9 mouse cellular contexts compared by ENCODE assay signal in the genomic region with DNA sequence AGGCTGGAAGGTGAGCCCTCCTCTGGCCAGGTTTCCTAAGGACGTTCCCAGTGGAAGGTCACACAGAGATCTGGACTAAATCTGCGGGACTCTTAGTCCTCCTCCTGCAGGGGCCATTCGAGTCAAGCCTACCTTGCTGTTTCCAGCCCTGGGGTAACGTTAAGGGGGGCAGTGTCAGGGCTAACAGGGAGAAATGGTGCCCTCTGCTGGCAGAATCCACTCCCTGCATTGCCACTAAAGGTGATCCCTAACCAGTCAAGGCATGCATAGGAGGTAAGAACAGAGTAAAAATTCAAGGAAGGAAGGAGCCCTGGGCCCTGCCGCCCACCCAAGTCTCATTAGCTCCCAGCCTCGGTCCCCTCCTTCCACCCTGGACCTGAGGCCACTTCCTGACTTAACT. TPM values are rescaled to one million over a fixed set of nuclear protein-coding genes. Genes with fewer than 3 reads are reported as not detected.
DNase-seq lines count a peak whose midpoint lies in the region; ATAC-seq and TF ChIP-seq lines count a peak whose summit lies in the region.
"Had no signal": no experiment of that assay in that cellular context is flagged by ENCODE, and none has a peak within 500 bp of the region (broad histone marks: within the 10 kb centered on the region; RNA-seq: fewer than 3 reads in every experiment).

No protein-coding gene starts in this region.

- peak; percentile 91 for TF ChIP-seq CTCF in liver, adult 2 months (IDR thresholded peaks at IDR 0.05; ENCODE audit: low read depth, low read length)
- TF ChIP-seq CTCF in stomach, postnatal 0 days (IDR thresholded peaks at IDR 0.05; ENCODE audit: low read depth), result peak; percentile 93

- H3K27ac ChIP-seq in kidney, embryonic 14.5 days (ENCODE audit: low read depth, low read length), result no peak overlapping the region
- no peak overlapping the region for H3K27ac ChIP-seq in liver, adult 2 months (replicated peaks; ENCODE audit: insufficient read depth, low read depth, low read length)
- H3K27ac ChIP-seq in neural tube, embryonic 12.5 days, result no peak overlapping the region
- H3K27ac ChIP-seq in stomach, postnatal 0 days (replicated peaks), result peak overlapping the region; percentile 45; the same call in 1 of the 2 replicates
- H3K27ac ChIP-seq: stomach, embryonic 15.5 days had no signal

- H3K36me3 ChIP-seq in kidney, embryonic 14.5 days (ENCODE audit: control insufficient read depth, insufficient read depth, low read length), result 0 out of 2 replicates have a peak, but pooled peaks cover 8% of the 10 kb centered on the region
- no peaks in the 10 kb centered on the region for H3K36me3 ChIP-seq in liver, adult 2 months (ENCODE audit: control insufficient read depth, insufficient read depth, low read length)
- H3K36me3 ChIP-seq in neural tube, embryonic 12.5 days, result peaks cover 14% of the 10 kb centered on the region
- no peaks in the 10 kb centered on the region for H3K36me3 ChIP-seq in stomach, postnatal 0 days (ENCODE audit: control insufficient read depth, insufficient read depth, low read length)

- TF ChIP-seq POLR2A in liver, adult 2 months (IDR thresholded peaks at IDR 0.05; ENCODE audit: extremely low read depth, insufficient read depth, low read length), result no peak

- no peak overlapping the region for H3K4me3 ChIP-seq in kidney, embryonic 14.5 days (ENCODE audit: low read length)
- no peak overlapping the region for H3K4me3 ChIP-seq in liver, adult 2 months (ENCODE audit: insufficient read depth, low read depth, low read length)
- no peak overlapping the region for H3K4me3 ChIP-seq in neural tube, embryonic 12.5 days
- no peak overlapping the region for H3K4me3 ChIP-seq in stomach, postnatal 0 days (ENCODE audit: low read depth, low read length)
- H3K4me3 ChIP-seq: stomach, embryonic 15.5 days had no signal

- H3K9ac ChIP-seq in kidney, embryonic 14.5 days (ENCODE audit: low read depth, low read length), result no peak overlapping the region
- H3K9ac ChIP-seq in liver, adult 2 months (ENCODE audit: low read depth, low read length), result no peak overlapping the region
- H3K9ac ChIP-seq in neural tube, embryonic 12.5 days, result no peak overlapping the region
- no peak overlapping the region for H3K9ac ChIP-seq in stomach, postnatal 0 days (ENCODE audit: low read length)
- H3K9ac ChIP-seq: stomach, embryonic 15.5 days had no signal

- WGBS in kidney, embryonic 14.5 days, result 2% methylated on average over 6 of the region's 6 CpGs
- WGBS in liver, adult 2 months, result 5% methylated on average over 6 of the region's 6 CpGs
- 9% methylated on average over 6 of the region's 6 CpGs for WGBS in neural tube, embryonic 12.5 days
- WGBS in stomach, postnatal 0 days, result 5% methylated on average over 6 of the region's 6 CpGs

- peaks cover 9% of the 10 kb centered on the region; the same call in 1 of the 2 replicates for H3K4me1 ChIP-seq in kidney, embryonic 14.5 days (ENCODE audit: control insufficient read depth, insufficient read depth, low read length)
- no peaks in the 10 kb centered on the region for H3K4me1 ChIP-seq in liver, adult 2 months (ENCODE audit: control insufficient read depth, insufficient read depth, low read length)
- H3K4me1 ChIP-seq in neural tube, embryonic 12.5 days, result peaks cover 6% of the 10 kb centered on the region; the same call in 1 of the 2 replicates
- H3K4me1 ChIP-seq in stomach, postnatal 0 days (replicated peaks; ENCODE audit: control insufficient read depth, insufficient read depth), result no peaks in the 10 kb centered on the region
- H3K4me1 ChIP-seq: stomach, embryonic 15.5 days had no signal

- no peak for TF ChIP-seq EP300 in stomach, postnatal 0 days (optimal IDR thresholded peaks at IDR 0.05)

- no peaks in the 10 kb centered on the region for H3K27me3 ChIP-seq in kidney, embryonic 14.5 days (ENCODE audit: control insufficient read depth, insufficient read depth, low read length)
- H3K27me3 ChIP-seq in liver, adult 2 months (ENCODE audit: control insufficient read depth, insufficient read depth, low read length), result no peaks in the 10 kb centered on the region
- H3K27me3 ChIP-seq in neural tube, embryonic 12.5 days (replicated peaks), result 0 out of 2 replicates have a peak, but pooled peaks cover 3% of the 10 kb centered on the region
- no peaks in the 10 kb centered on the region for H3K27me3 ChIP-seq in stomach, postnatal 0 days (ENCODE audit: control insufficient read depth, insufficient read depth, low read length)
- H3K27me3 ChIP-seq: stomach, embryonic 15.5 days had no signal

- peak; percentile 79 for DNase-seq in 3T3-L1 (ENCODE audit: low read depth, low spot score)
- peak; percentile 74 to 92 for DNase-seq in adrenal gland, adult (ENCODE audit: inconsistent age in 2 of 2, low spot score in 1 of 2)
- peak; percentile 55 for DNase-seq in gastrocnemius, postnatal 25 days
- peak; percentile 23 for DNase-seq in liver, adult 2 months (ENCODE audit: extremely low read depth, low read depth, low spot score)
- peak; percentile 83 for DNase-seq in stomach, postnatal 0 days (ENCODE audit: low spot score)

- ATAC-seq in common myeloid progenitor, adult 5-6 weeks (replicated peaks; ENCODE audit: low read depth, poor library complexity, severe bottlenecking), result peak; percentile 71
- peak; percentile 32; the same call in 1 of the 2 replicates for ATAC-seq in kidney, embryonic 14.5 days (ENCODE audit: low FRiP score, low TSS enrichment)
- peak; percentile 22; the same call in 1 of the 2 replicates for ATAC-seq in neural tube, embryonic 12.5 days (ENCODE audit: low FRiP score, low read depth)
- peak; percentile 27; the same call in 1 of the 2 replicates for ATAC-seq in stomach, postnatal 0 days (ENCODE audit: low FRiP score, low TSS enrichment)

- H3K79me2 ChIP-seq in liver, adult 2 months (ENCODE audit: control insufficient read depth, insufficient read depth, low read length), result no peaks in the 10 kb centered on the region

- no peaks in the 10 kb centered on the region for H3K9me3 ChIP-seq in kidney, embryonic 14.5 days (ENCODE audit: control insufficient read depth, low read length)
- no peaks in the 10 kb centered on the region for H3K9me3 ChIP-seq in neural tube, embryonic 12.5 days
- H3K9me3 ChIP-seq in stomach, postnatal 0 days (ENCODE audit: control insufficient read depth, low read length), result no peaks in the 10 kb centered on the region
- H3K9me3 ChIP-seq: stomach, embryonic 15.5 days had no signal

- no peak overlapping the region for H3K4me2 ChIP-seq in kidney, embryonic 14.5 days (replicated peaks; ENCODE audit: low read depth, low read length)
- no peak overlapping the region for H3K4me2 ChIP-seq in neural tube, embryonic 12.5 days (replicated peaks)
- H3K4me2 ChIP-seq in stomach, postnatal 0 days (replicated peaks; ENCODE audit: low read depth), result no peak overlapping the region
- H3K4me2 ChIP-seq: stomach, embryonic 15.5 days had no signal

RNA-seq across cellular contexts. Expression of a gene that starts 15.0 kb away (rescaled TPM):
- 33.9 and 36.3 TPM in 2 replicates for total RNA-seq in common myeloid progenitor, adult 5-6 weeks (2017)
- under 1 TPM; 0.23 to 0.27 TPM for total RNA-seq in gastrocnemius, postnatal 25 days (2021)
- 26.6 and 40.4 TPM in 2 replicates for polyA plus RNA-seq in kidney, embryonic 14.5 days (2014; fragmentation: Nextera tagmentation; extraction: Ambion mirVana)
- 2.3 and 3.0 TPM in 2 replicates for total RNA-seq in liver, adult 2 months (2014; rRNA removed)
- polyA plus RNA-seq in liver, adult 2 months (2012; rRNA removed), result 0.50 and 1.2 TPM in 2 replicates
- polyA plus RNA-seq in neural tube, embryonic 12.5 days (2016; fragmentation: Nextera tagmentation; extraction: Ambion mirVana), result 9.8 and 13.0 TPM in 2 replicates
- polyA plus RNA-seq in stomach, postnatal 0 days (2015; fragmentation: Nextera tagmentation; extraction: Ambion mirVana), result 55.0 and 61.3 TPM in 2 replicates

RNA-seq across cellular contexts. Expression of a gene that starts 25.7 kb away (rescaled TPM):
- total RNA-seq in common myeloid progenitor, adult 5-6 weeks (2017), result not detected in 2 replicates
- 1 to 10 TPM; 8.5 to 8.6 TPM for total RNA-seq in gastrocnemius, postnatal 25 days (2021)
- polyA plus RNA-seq in kidney, embryonic 14.5 days (2014; fragmentation: Nextera tagmentation; extraction: Ambion mirVana), result 18.5 and 18.7 TPM in 2 replicates
- 0.37 and 0.40 TPM in 2 replicates for total RNA-seq in liver, adult 2 months (2014; rRNA removed)
- polyA plus RNA-seq in liver, adult 2 months (2012; rRNA removed), result 0.45 and 0.93 TPM in 2 replicates
- 29.7 and 31.9 TPM in 2 replicates for polyA plus RNA-seq in neural tube, embryonic 12.5 days (2016; fragmentation: Nextera tagmentation; extraction: Ambion mirVana)
- 35.3 and 39.2 TPM in 2 replicates for polyA plus RNA-seq in stomach, postnatal 0 days (2015; fragmentation: Nextera tagmentation; extraction: Ambion mirVana)

RNA-seq across cellular contexts. Expression of a gene that starts 34.7 kb away (rescaled TPM):
- total RNA-seq in common myeloid progenitor, adult 5-6 weeks (2017), result not detected in 2 replicates
- under 1 TPM in 1 of 2 experiments, not detected in 1; 0.05 TPM for total RNA-seq in gastrocnemius, postnatal 25 days (2021)
- polyA plus RNA-seq in kidney, embryonic 14.5 days (2014; fragmentation: Nextera tagmentation; extraction: Ambion mirVana), result 2.4 and 3.2 TPM in 2 replicates
- 0.27 and 0.74 TPM in 2 replicates for total RNA-seq in liver, adult 2 months (2014; rRNA removed)
- polyA plus RNA-seq in liver, adult 2 months (2012; rRNA removed), result 0.31 and 0.32 TPM in 2 replicates
- polyA plus RNA-seq in neural tube, embryonic 12.5 days (2016; fragmentation: Nextera tagmentation; extraction: Ambion mirVana), result 0.79 and 1.8 TPM in 2 replicates
- polyA plus RNA-seq in stomach, postnatal 0 days (2015; fragmentation: Nextera tagmentation; extraction: Ambion mirVana), result 0.18 TPM in 2 replicates

Comparison
In these comparisons a context has a peak if more than half of its experiments do, and no peak if none do; other contexts are left out.
1. DNase-seq: peak in every context shown above with its lines; median percentile 83 in adrenal gland, adult; 83 in stomach, postnatal 0 days; 79 in 3T3-L1; 55 in gastrocnemius, postnatal 25 days; 23 in liver, adult 2 months.
2. RNA of a gene that starts 25.7 kb away (polyA plus RNA-seq): 35.3 to 39.2 TPM in stomach, postnatal 0 days, 29.7 to 31.9 TPM in neural tube, embryonic 12.5 days and 18.5 to 18.7 TPM in kidney, embryonic 14.5 days; 0.45 to 0.93 TPM in liver, adult 2 months; every median in the first group is over 10 times any median in the second.
3. Peak in every context shown above with its lines, with median percentiles within 50 percentile points of each other: ATAC-seq.